Mouse (Mus musculus) stomach, postnatal 0 days (tissue): ENCODE results near the gene Imp3. TPM values are rescaled to one million over a fixed set of nuclear protein-coding genes. Genes with fewer than 3 reads are reported as not detected.

Source experiments
- ATAC-seq: fragments of 200-750 bp; cut with Nextera tagmentation; 2 replicates; pipeline ENCODE4 v1.8.0; 2017; ENCODE audit not compliant: low FRiP score, low TSS enrichment
- DNase-seq: peaks from one replicate; pipeline ENCODE4 v3.0.0-alpha.2; 2016; ENCODE audit warnings: low spot score
- H3K27ac ChIP-seq: fragments of 300-500 bp; sonication (generic); replicated peaks from 2 replicates; pipeline ENCODE4 v1.5.1; 2014; ENCODE audit warnings: mild to moderate bottlenecking, control low read depth
- H3K27me3 ChIP-seq: fragments of 300-500 bp; sonication (generic); 2 replicates; pipeline ENCODE4 v1.6.1; 2014; ENCODE audit warnings: low read length; ENCODE audit not compliant: control insufficient read depth, insufficient read depth
- H3K36me3 ChIP-seq: fragments of 300-500 bp; sonication (generic); 2 replicates; pipeline ENCODE4 v1.6.1; 2014; ENCODE audit warnings: low read length, mixed read lengths; ENCODE audit not compliant: control insufficient read depth, insufficient read depth
- H3K4me1 ChIP-seq: fragments of 300-500 bp; sonication (generic); replicated peaks from 2 replicates; pipeline ENCODE4 v1.6.1; 2014; ENCODE audit warnings: antibody characterized with exemption; ENCODE audit not compliant: control insufficient read depth, insufficient read depth
- H3K4me2 ChIP-seq: fragments of 300-500 bp; sonication (generic); replicated peaks from 2 replicates; pipeline ENCODE4 v1.6.1; 2014; ENCODE audit warnings: low read depth, mild to moderate bottlenecking, control low read depth, moderate library complexity
- H3K4me3 ChIP-seq: fragments of 300-500 bp; sonication (generic); 2 replicates; pipeline ENCODE4 v1.5.1; 2014; ENCODE audit warnings: low read depth, low read length, control low read depth
- H3K9ac ChIP-seq: fragments of 300-500 bp; sonication (generic); 2 replicates; pipeline ENCODE4 v1.6.1; 2014; ENCODE audit warnings: mild to moderate bottlenecking, low read length, control low read depth, mixed read lengths
- H3K9me3 ChIP-seq: fragments of 300-500 bp; sonication (generic); 2 replicates; pipeline ENCODE4 v1.6.1; 2016; ENCODE audit warnings: low read length; ENCODE audit not compliant: control insufficient read depth
- CTCF ChIP-seq: IDR thresholded peaks from 2 replicates; pipeline ENCODE4 v1.5.1; 2016; ENCODE audit warnings: antibody characterized with exemption, low read depth, mild to moderate bottlenecking, moderate library complexity
- EP300 ChIP-seq: optimal IDR thresholded peaks from 2 replicates; pipeline ENCODE3; 2016; ENCODE audit warnings: antibody characterized with exemption
- WGBS: fragments of 180-500 bp; shearing (Covaris S2); extraction: QIAGEN DNeasy Blood & Tissue Kit; methylation state at CpG from one replicate; pipeline ENCODE4 v1.1.7; 2014; 5-methylcytosine and 5-hydroxymethylcytosine counted together
- polyA plus RNA-seq: library from polyadenylated mRNA; unstranded; fragments of >200 nt; fragmentation: Nextera tagmentation; extraction: Ambion mirVana; gene quantifications from 2 replicates; pipeline ENCODE4 v1.2.1, GENCODE M21; 2015

The Imp3 gene
- polyA plus RNA-seq, 1 experiment from 2014 or later, result 83.8 TPM

GRCm38 (mm10) chr9:56980186-56980585 lies 42.9 kb downstream of the Imp3 start:
- no peak for TF ChIP-seq EP300
- TF ChIP-seq CTCF, result no peak
- ATAC-seq (no peak), DNase-seq (no peak)
- no peak overlapping the region for H3K9ac ChIP-seq
- no peak overlapping the region for H3K4me2 ChIP-seq
- no peak overlapping the region for H3K27ac ChIP-seq
- no peaks in the 10 kb centered on the region for H3K4me1 ChIP-seq
- WGBS, result 93% methylated on average over 6 of the region's 6 CpGs
- H3K9me3 ChIP-seq, result no peaks in the 10 kb centered on the region
- peaks cover 5% of the 10 kb centered on the region; the same call in 1 of the 2 replicates for H3K36me3 ChIP-seq
- no peak overlapping the region for H3K4me3 ChIP-seq
- H3K27me3 ChIP-seq, result no peaks in the 10 kb centered on the region

- H3K9me3 ChIP-seq, result no peaks in the 10 kb centered on the region
- no peak overlapping the region for H3K27ac ChIP-seq
- DNase-seq, result no peak
- no peak overlapping the region for H3K4me2 ChIP-seq
- H3K27me3 ChIP-seq, result no peaks in the 10 kb centered on the region
- H3K4me3 ChIP-seq, result no peak overlapping the region
- no peak for ATAC-seq
- no peaks in the 10 kb centered on the region for H3K4me1 ChIP-seq
- H3K36me3 ChIP-seq, result peaks cover 5% of the 10 kb centered on the region; the same call in 1 of the 2 replicates
- WGBS, result 55% methylated on average over 1 of the region's 1 CpGs
- TF ChIP-seq CTCF (no peak), EP300 (no peak)
- H3K9ac ChIP-seq, result no peak overlapping the region
Observed at GRCm38 (mm10) chr9:56981502-56981901, 44.2 kb downstream of the Imp3 start.

Other genes with a start within 250 kb of the Imp3 start
- 0.99 and 1.2 TPM in 2 replicates for gene Lingo1, start 141.0 kb upstream of the Imp3 start, polyA plus RNA-seq
- gene Odf3l1, start 72.8 kb upstream of the Imp3 start, polyA plus RNA-seq, result 0.57 and 0.71 TPM in 2 replicates
- gene Cspg4, start 72.4 kb upstream of the Imp3 start, polyA plus RNA-seq, result 7.8 and 9.0 TPM in 2 replicates
- gene Snx33, start 9.1 kb upstream of the Imp3 start, polyA plus RNA-seq, result 5.5 and 6.4 TPM in 2 replicates
- 13.8 and 14.0 TPM in 2 replicates for gene Snupn, start 13.4 kb downstream of the Imp3 start, polyA plus RNA-seq
- gene Ptpn9, start 57.4 kb downstream of the Imp3 start, polyA plus RNA-seq, result 11.4 and 13.9 TPM in 2 replicates
- 10.4 and 10.6 TPM in 2 replicates for gene Sin3a, start 134.6 kb downstream of the Imp3 start, polyA plus RNA-seq
- 35.2 and 39.5 TPM in 2 replicates for gene Man2c1, start 193.2 kb downstream of the Imp3 start, polyA plus RNA-seq
- 4.7 and 5.2 TPM in 2 replicates for gene Neil1, start 210.8 kb downstream of the Imp3 start, polyA plus RNA-seq
- 74.9 and 75.3 TPM in 2 replicates for gene Commd4, start 220.9 kb downstream of the Imp3 start, polyA plus RNA-seq